Mouse (Mus musculus): ENCODE measurements around the gene Lamtor3.

GRCm38 (mm10) chr3:137942098-137942622, 23.9 kb downstream of the Lamtor3 start:
- no peak for TF ChIP-seq POLR2A (IDR thresholded peaks at IDR 0.05; ENCODE audit: insufficient read depth, low read depth, low read length)
- TF ChIP-seq CTCF (IDR thresholded peaks at IDR 0.05; ENCODE audit: insufficient read depth, low read depth, low read length): no peak

Data from olfactory bulb, adult 2 months (tissue).